Mouse (Mus musculus) embryonic facial prominence, embryonic 11.5 days (tissue): ENCODE results near the gene Cdhr4. TPM values are rescaled to one million over a fixed set of nuclear protein-coding genes. Genes with fewer than 3 reads are reported as not detected.

Experiments used
- ATAC-seq: fragments of 200-750 bp; cut with Nextera tagmentation; replicated peaks from 2 replicates; pipeline ENCODE4 v1.8.0; 2017; ENCODE audit warnings: low read depth; ENCODE audit not compliant: insufficient number of reproducible peaks, low FRiP score, low TSS enrichment
- DNase-seq: peaks from one replicate; pipeline ENCODE4 v3.0.0-alpha.2; 2015; ENCODE audit warnings: low spot score
- H3K27ac ChIP-seq: fragments of 300-500 bp; sonication (generic); replicated peaks from 2 replicates; pipeline ENCODE4 v1.5.1; 2014; ENCODE audit warnings: mild to moderate bottlenecking, low read depth, low read length, control low read depth
- H3K27me3 ChIP-seq: fragments of 300-500 bp; sonication (generic); 2 replicates; pipeline ENCODE4 v1.6.1; 2014; ENCODE audit warnings: mild to moderate bottlenecking, low read length, moderate library complexity, mixed read lengths; ENCODE audit not compliant: control insufficient read depth, insufficient read depth
- H3K36me3 ChIP-seq: fragments of 300-500 bp; sonication (generic); replicated peaks from 2 replicates; pipeline ENCODE4 v1.6.1; 2014; ENCODE audit warnings: low read depth, mild to moderate bottlenecking, low read length, moderate library complexity, mixed read lengths; ENCODE audit not compliant: control insufficient read depth, insufficient read depth
- H3K4me1 ChIP-seq: fragments of 300-500 bp; sonication (generic); 2 replicates; pipeline ENCODE4 v1.6.1; 2014; ENCODE audit warnings: low read length, mixed read lengths; ENCODE audit not compliant: control insufficient read depth, insufficient read depth
- H3K4me2 ChIP-seq: fragments of 300-500 bp; sonication (generic); 2 replicates; pipeline ENCODE4 v1.6.1; 2014; ENCODE audit warnings: low read depth, mild to moderate bottlenecking, control low read depth, low read length, moderate library complexity
- H3K4me3 ChIP-seq: fragments of 300-500 bp; sonication (generic); 2 replicates; pipeline ENCODE4 v1.5.1; 2014; ENCODE audit warnings: low read depth, low read length, control low read depth
- H3K9ac ChIP-seq: fragments of 300-500 bp; sonication (generic); replicated peaks from 2 replicates; pipeline ENCODE4 v1.6.1; 2014; ENCODE audit warnings: mild to moderate bottlenecking, control low read depth, low read length
- H3K9me3 ChIP-seq: fragments of 300-500 bp; sonication (generic); replicated peaks from 2 replicates; pipeline ENCODE4 v1.6.1; 2016; ENCODE audit warnings: mild to moderate bottlenecking, low read length, inconsistent platforms, mixed read lengths; ENCODE audit not compliant: control insufficient read depth
- WGBS: fragments of 180-500 bp; shearing (Covaris S2); extraction: QIAGEN DNeasy Blood & Tissue Kit; methylation state at CpG from one replicate; pipeline ENCODE4 v1.1.7; 2014; 5-methylcytosine and 5-hydroxymethylcytosine counted together
- polyA plus RNA-seq: library from polyadenylated mRNA; unstranded; fragments of >200 nt; fragmentation: Nextera tagmentation; extraction: Ambion mirVana; gene quantifications from 2 replicates; pipeline ENCODE4 v1.2.1, GENCODE M21; 2014

Cdhr4 gene
- polyA plus RNA-seq, 1 experiment from 2014 or later, result 7.6 TPM

DNA sequence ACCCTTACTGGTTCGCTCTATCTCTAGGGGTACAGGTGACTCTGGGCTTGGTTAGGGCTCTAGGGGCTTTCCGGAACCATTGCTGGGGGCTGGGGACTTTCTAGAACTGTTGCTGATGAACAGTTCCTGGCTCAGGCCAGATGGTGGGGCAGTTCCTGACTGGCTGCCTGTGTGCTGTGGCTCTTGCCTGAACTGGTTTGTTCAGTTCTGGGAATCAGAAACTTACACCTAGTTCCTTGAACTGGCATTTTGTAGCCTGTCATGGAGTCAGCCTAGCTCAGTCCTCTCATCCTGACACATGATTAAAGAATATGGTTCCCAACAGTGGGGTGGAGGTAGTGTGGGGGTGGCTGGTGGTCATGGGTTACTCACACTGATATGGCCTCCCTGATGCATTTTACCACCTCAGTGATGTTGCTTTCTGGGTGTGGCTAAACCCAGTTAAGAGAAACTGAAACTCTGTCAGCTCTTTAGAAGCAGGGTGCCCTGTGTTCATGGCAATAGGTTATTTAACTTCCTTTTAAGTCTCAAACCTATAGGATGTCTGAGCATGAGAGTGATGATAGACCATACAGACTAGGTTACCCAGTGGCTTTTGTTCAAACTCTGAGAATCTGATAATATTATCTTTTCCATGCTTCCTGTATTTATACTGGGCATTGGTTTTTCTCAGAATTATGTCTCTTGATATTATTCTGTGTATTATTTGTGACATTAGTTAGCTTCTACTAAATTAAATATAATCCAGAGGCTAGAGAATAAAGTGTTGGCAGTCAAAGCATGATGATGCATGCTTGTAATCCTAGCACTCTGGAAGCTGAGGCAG is 43.2 kb downstream of the Cdhr4 start:
- Histone ChIP-seq H3K27ac (no peak overlapping the region), H3K9me3 (no peaks in the 10 kb centered on the region), H3K4me3 (no peak overlapping the region), H3K9ac (no peak overlapping the region), H3K36me3 (peaks cover 5% of the 10 kb centered on the region), H3K27me3 (no peaks in the 10 kb centered on the region), H3K4me2 (no peak overlapping the region), H3K4me1 (no peaks in the 10 kb centered on the region)
- ATAC-seq, result no peak
- DNase-seq, result no peak
- 94% methylated on average over 2 of the region's 2 CpGs for WGBS

DNA sequence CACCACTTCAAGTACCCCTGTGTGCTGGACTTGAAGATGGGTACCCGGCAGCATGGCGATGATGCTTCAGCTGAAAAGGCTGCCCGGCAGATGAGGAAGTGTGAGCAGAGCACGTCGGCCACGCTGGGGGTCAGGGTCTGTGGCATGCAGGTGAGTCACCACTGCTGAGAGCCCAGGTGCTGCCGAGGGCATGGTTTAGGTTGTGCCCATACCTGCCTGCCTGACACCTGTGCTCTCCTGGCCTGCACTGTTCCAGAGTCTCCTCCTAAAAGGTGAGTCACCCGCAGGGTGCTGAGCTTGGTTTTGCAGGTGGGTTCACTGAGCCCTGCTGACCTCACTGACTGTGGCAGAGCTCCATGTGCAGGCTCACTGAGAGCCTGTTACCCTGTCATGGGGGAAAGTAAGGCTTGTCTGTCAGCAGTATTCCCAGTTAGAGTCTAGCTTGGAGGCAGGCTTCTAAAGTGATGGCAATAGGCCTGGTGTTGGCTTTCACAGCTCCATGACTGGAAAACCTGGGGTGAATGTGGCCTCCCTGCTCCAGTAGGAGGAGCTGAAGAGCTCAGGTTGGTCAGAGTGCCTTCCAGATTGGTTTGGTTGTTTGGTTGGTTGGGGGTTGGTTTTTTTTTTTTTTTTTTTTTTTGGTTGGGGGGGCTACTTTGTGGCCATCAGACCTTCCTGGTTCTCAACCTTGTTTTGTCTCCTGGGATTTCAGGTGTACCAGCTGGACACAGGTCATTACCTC is 52.6 kb downstream of the Cdhr4 start:
- Histone ChIP-seq H3K4me1 (no peaks in the 10 kb centered on the region), H3K9ac (no peak overlapping the region), H3K27me3 (no peaks in the 10 kb centered on the region), H3K4me3 (no peak overlapping the region), H3K4me2 (no peak overlapping the region), H3K27ac (no peak overlapping the region), H3K36me3 (peaks cover 17% of the 10 kb centered on the region), H3K9me3 (no peaks in the 10 kb centered on the region)
- WGBS, result 97% methylated on average over 8 of the region's 8 CpGs
- DNase-seq (no peak), ATAC-seq (no peak)

DNA sequence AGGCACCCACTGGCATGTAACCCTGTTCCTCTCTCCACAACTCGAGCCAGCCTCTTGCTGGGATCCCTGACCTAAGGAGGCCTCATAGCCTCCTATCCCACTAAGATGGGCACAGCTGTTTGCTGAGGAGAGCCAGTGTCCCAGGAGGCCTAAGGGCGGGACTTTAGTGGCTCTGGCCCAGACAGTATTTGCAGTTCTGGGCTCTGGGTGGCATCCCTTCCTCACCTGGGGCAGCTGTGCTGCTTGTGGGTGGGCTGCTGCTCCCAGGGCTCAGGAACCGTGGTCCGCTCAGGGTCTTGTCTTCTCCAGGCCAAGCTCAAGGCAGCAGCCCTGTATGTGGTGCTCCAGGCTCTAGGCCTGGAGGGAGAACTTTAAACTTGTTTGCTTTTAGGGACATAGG is 54.3 kb downstream of the Cdhr4 start:
- Histone ChIP-seq H3K4me1 (no peaks in the 10 kb centered on the region), H3K4me2 (no peak overlapping the region), H3K9me3 (no peaks in the 10 kb centered on the region), H3K27ac (no peak overlapping the region), H3K4me3 (no peak overlapping the region), H3K9ac (no peak overlapping the region), H3K36me3 (peaks cover 13% of the 10 kb centered on the region), H3K27me3 (no peaks in the 10 kb centered on the region)
- 91% methylated on average over 4 of the region's 4 CpGs for WGBS
- ATAC-seq, result no peak
- DNase-seq, result no peak

DNA sequence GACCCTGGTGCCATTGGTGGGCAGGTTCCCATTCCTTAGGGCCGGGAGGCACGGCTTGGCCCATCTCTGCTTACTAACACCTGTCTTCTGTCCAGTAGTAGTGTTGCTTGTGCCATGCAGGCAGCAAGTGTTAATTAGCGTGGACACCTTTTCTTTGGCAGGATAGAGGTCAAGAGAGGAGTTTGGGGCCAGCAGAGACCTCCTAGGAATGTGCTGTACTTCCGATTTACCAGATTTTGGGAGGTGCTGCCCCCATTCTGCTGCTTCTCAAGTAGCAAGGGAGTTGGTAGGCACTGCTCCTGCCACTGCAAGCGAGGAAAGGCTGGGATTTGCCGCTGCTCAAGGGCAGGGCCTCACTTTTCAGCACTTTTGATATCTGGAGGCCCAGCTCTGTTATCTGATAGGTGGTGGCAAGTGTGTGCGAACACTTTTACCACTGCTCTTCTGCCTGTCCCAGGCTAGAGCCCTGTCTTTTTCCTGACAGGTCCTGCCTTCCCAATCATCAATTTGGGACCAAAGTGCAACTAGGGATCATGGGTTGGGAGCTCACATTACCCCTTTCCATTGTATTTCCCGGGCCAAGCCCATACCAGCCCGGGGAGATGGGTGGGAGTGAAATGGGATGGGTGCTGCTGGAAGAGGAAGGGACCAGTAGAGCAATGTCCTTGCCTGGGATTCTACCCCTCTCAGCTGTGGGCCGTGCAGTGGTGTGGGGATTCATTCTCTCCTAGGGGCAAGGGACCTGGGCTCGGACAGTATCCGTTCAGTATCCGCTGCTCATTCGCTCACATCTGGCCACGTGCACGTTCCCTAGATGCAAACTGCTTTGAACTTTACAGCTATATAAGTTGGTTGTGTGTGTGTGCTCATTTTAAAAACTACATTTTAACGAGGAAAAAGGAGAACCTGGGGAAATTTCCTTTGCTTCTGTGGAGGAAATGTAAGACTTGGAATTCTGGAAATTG is 55.6 kb downstream of the Cdhr4 start:
- Histone ChIP-seq H3K36me3 (peaks cover 10% of the 10 kb centered on the region), H3K4me3 (peak overlapping the region; percentile 72), H3K9ac (peak overlapping the region; percentile 15; the same call in 1 of the 2 replicates), H3K4me2 (peak overlapping the region; percentile 89), H3K27me3 (no peaks in the 10 kb centered on the region), H3K4me1 (no peaks in the 10 kb centered on the region), H3K27ac (no peak overlapping the region; the same call in 1 of the 2 replicates), H3K9me3 (no peaks in the 10 kb centered on the region)
- DNase-seq (no peak), ATAC-seq (no peak)
- WGBS, result 48% methylated on average over 17 of the region's 17 CpGs

DNA sequence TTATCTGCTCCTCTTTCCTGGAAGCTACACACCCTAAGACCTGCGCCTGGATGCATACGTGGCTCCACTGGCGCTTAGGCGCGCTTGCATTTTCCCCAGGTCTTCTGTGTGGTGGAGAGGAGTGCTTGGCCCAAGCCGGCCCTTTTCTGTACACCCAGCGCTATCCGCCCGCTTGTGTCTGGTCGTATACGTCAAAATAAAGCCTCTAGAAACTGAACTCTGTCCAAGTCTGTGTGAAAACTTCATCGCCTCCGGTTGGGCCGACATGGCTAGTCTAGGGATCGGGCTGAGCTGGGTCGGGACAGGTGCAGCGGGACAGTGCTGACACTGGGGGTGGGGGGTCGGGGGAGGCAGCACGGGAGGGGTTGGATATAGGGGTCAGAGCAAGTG is 56.3 kb downstream of the Cdhr4 start:
- ATAC-seq, result peak; percentile 35; the same call in 1 of the 2 replicates
- H3K9ac ChIP-seq, result peak overlapping the region; percentile 15
- H3K9me3 ChIP-seq, result no peaks in the 10 kb centered on the region
- WGBS, result 2% methylated on average over 19 of the region's 19 CpGs
- H3K4me2 ChIP-seq, result peak overlapping the region; percentile 89
- H3K27me3 ChIP-seq, result no peaks in the 10 kb centered on the region
- DNase-seq, result no peak
- no peaks in the 10 kb centered on the region for H3K4me1 ChIP-seq
- H3K4me3 ChIP-seq, result peak overlapping the region; percentile 72
- H3K36me3 ChIP-seq, result peaks cover 9% of the 10 kb centered on the region
- no peak overlapping the region; the same call in 1 of the 2 replicates for H3K27ac ChIP-seq

DNA sequence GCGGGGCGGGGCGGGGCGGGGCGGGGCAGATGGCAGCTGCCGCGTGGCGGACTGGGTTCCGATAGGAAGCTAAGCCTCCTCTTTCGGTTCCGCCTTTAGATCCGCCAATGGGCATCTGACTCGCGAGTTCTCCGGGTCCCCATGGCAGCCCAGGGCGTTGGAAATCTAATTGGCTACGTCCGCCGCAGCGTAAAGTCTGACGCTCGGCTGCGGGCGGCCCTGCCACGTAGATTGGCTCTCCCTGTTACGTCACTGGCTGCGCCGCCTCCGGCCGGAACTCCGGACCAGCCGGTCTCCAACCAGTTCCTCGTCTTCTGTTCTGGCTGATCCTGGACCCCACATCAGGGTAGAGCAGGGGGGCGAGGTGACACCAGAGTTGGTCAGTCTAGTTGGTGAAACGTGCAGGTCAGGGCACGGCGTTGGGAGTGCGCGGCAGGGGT is 56.7 kb downstream of the Cdhr4 start, which contains the start of gene Gmppb:
Gene Gmppb, plus strand, starts transcription at position 227 of the 440 bp plus-strand sequence.
- Histone ChIP-seq H3K27me3 (no peaks in the 10 kb centered on the region), H3K9me3 (no peaks in the 10 kb centered on the region), H3K36me3 (peaks cover 9% of the 10 kb centered on the region), H3K27ac (no peak within 1 kb of the TSS; the same call in 1 of the 2 replicates), H3K9ac (peak within 1 kb of the TSS; percentile 78), H3K4me1 (no peaks in the 10 kb centered on the region), H3K4me3 (peak within 1 kb of the TSS; percentile 72), H3K4me2 (peak within 1 kb of the TSS; percentile 89)
- DNase-seq (peak; percentile 98), ATAC-seq (peak; percentile 91)
- under 1% methylated on average over 39 of the region's 39 CpGs for WGBS
